Mouse (Mus musculus) MEL (cell line): ENCODE measurements at regions not wholly inside any gene's neighbourhood (a gene's known extent, or its start where the extent isn't known, plus 50 kb on each side); places are given as distances from the start of the nearest gene placed in this dataset.

Experiments used
- CTCF ChIP-seq, 3 experiments: IDR thresholded peaks in 2 of 3; conservative IDR thresholded peaks in 1 of 3; 2 replicates each; pipeline ENCODE4 v1.5.1; 2011 to 2012; ENCODE audit warnings: low read length in 3 of 3, low read depth in 2 of 3, mild to moderate bottlenecking in 2 of 3, improper control_type of control experiment in 1 of 3, inconsistent platforms in 1 of 3, mixed read lengths in 1 of 3, moderate library complexity in 1 of 3; ENCODE audit not compliant: control insufficient read depth in 1 of 3, insufficient read depth in 1 of 3, poor library complexity in 1 of 3, severe bottlenecking in 1 of 3
- EP300 ChIP-seq, 2 experiments: IDR thresholded peaks; 2 replicates each; pipeline ENCODE4 v1.6.1; 2011; ENCODE audit warnings: improper control_type of control experiment in 2 of 2, low read length in 2 of 2, low read depth in 1 of 2, mild to moderate bottlenecking in 1 of 2
- GATA1 ChIP-seq: IDR thresholded peaks from 2 replicates; pipeline ENCODE4 v1.6.1; 2011; ENCODE audit warnings: low read depth, low read length, improper control_type of control experiment
- MYC ChIP-seq: IDR thresholded peaks from 2 replicates; pipeline ENCODE4 v1.6.1; 2011; ENCODE audit warnings: low read depth, mild to moderate bottlenecking, low read length, improper control_type of control experiment, moderate library complexity
- NELFE ChIP-seq: IDR thresholded peaks from 2 replicates; pipeline ENCODE4 v1.6.1; 2011; ENCODE audit warnings: low read depth, low read length, improper control_type of control experiment
- NRF1 ChIP-seq: IDR thresholded peaks from 2 replicates; pipeline ENCODE4 v1.6.1; 2014; ENCODE audit warnings: low read depth, mild to moderate bottlenecking, inconsistent platforms, low read length, improper control_type of control experiment, moderate library complexity; ENCODE audit not compliant: poor library complexity, insufficient read depth, severe bottlenecking
- POLR2A ChIP-seq, 2 experiments: IDR thresholded peaks; 2 replicates each; pipeline ENCODE4 v1.6.1; 2011 to 2012; ENCODE audit warnings: low read length in 2 of 2, mild to moderate bottlenecking in 2 of 2, control low read depth in 1 of 2, improper control_type of control experiment in 1 of 2, low read depth in 1 of 2, moderate library complexity in 1 of 2; ENCODE audit not compliant: control insufficient read depth in 1 of 2, insufficient read depth in 1 of 2, poor library complexity in 1 of 2
- TAL1 ChIP-seq: IDR thresholded peaks from 2 replicates; pipeline ENCODE4 v1.6.1; 2012; ENCODE audit warnings: mild to moderate bottlenecking, inconsistent platforms, low read length, moderate library complexity, mixed read lengths

- no peak for TF ChIP-seq POLR2A (IDR thresholded peaks at IDR 0.05; ENCODE audit: control insufficient read depth in 1 of 2, insufficient read depth in 1 of 2, low read depth in 1 of 2, low read length in 2 of 2, poor library complexity in 1 of 2)
- no peak for TF ChIP-seq CTCF (IDR thresholded peaks at IDR 0.05 in 2 of 3, conservative IDR thresholded peaks at IDR 0.05 in 1 of 3; ENCODE audit: control insufficient read depth in 1 of 3, insufficient read depth in 1 of 3, low read depth in 2 of 3, low read length in 3 of 3, poor library complexity in 1 of 3, severe bottlenecking in 1 of 3)
- no peak for TF ChIP-seq NELFE
- no peak for TF ChIP-seq GATA1
- no peak for TF ChIP-seq TAL1
- TF ChIP-seq EP300 (IDR thresholded peaks at IDR 0.05; ENCODE audit: low read depth in 1 of 2, low read length in 2 of 2) = no peak
- no peak for TF ChIP-seq MYC
- TF ChIP-seq NRF1 = no peak
These were observed 475.6 kb downstream of the Cetn3 start for GRCm38 (mm10) chr13:82258491-82258935.
